Mouse (Mus musculus) urinary bladder, postnatal 25 days (tissue): Measurements from ENCODE around the gene Ctbp1.
A peak's percentile ranks its signal among the peaks of the same experiment; 100 is the strongest.

ENCODE experiments used
- DNase-seq: peaks from one replicate; pipeline ENCODE4 v3.0.0; 2022; ENCODE audit warnings: low spot score

Gene Ctbp1

GRCm38 (mm10) chr5:33244377-33244920 lies 30.3 kb downstream of the Ctbp1 start:
- no peak for DNase-seq

- no peak for DNase-seq
These were observed 34.9 kb downstream of the Ctbp1 start for GRCm38 (mm10) chr5:33239934-33240333.

GRCm38 (mm10) chr5:33239111-33239714 lies 35.6 kb downstream of the Ctbp1 start:
- no peak for DNase-seq

GRCm38 (mm10) chr5:33238256-33238645 lies 36.5 kb downstream of the Ctbp1 start:
- no peak for DNase-seq

- DNase-seq, result no peak
These were observed 37.1 kb downstream of the Ctbp1 start for GRCm38 (mm10) chr5:33237600-33238255.

- peak; percentile 21 for DNase-seq
These were observed 40.3 kb downstream of the Ctbp1 start for GRCm38 (mm10) chr5:33234391-33235031.

- no peak for DNase-seq
These were observed 42.0 kb downstream of the Ctbp1 start for GRCm38 (mm10) chr5:33232791-33233190.

GRCm38 (mm10) chr5:33230285-33230684 lies 44.5 kb downstream of the Ctbp1 start:
- no peak for DNase-seq

- DNase-seq, result peak; percentile 21
These were observed 46.4 kb downstream of the Ctbp1 start for GRCm38 (mm10) chr5:33228428-33228827.

- DNase-seq, result no peak
These were observed 49.1 kb downstream of the Ctbp1 start for GRCm38 (mm10) chr5:33225673-33226072.

GRCm38 (mm10) chr5:33224491-33224890 lies 50.3 kb downstream of the Ctbp1 start:
- no peak for DNase-seq

- no peak for DNase-seq
These were observed 51.7 kb downstream of the Ctbp1 start for GRCm38 (mm10) chr5:33222841-33223744.

GRCm38 (mm10) chr5:33222389-33222788 lies 52.4 kb downstream of the Ctbp1 start:
- no peak for DNase-seq

GRCm38 (mm10) chr5:33220350-33221044 lies 54.3 kb downstream of the Ctbp1 start:
- DNase-seq, result no peak

- DNase-seq, result no peak
These were observed 55.0 kb downstream of the Ctbp1 start for GRCm38 (mm10) chr5:33219831-33220230.

- no peak for DNase-seq
These were observed 55.9 kb downstream of the Ctbp1 start for GRCm38 (mm10) chr5:33218746-33219449.

GRCm38 (mm10) chr5:33218081-33218480 lies 56.7 kb downstream of the Ctbp1 start, which contains the start of gene Spon2:
TSS of gene Spon2 (minus strand) at chr5:33218455.
- no peak for DNase-seq

GRCm38 (mm10) chr5:33217663-33218062 lies 57.1 kb downstream of the Ctbp1 start:
- DNase-seq, result no peak

- no peak for DNase-seq
These were observed 60.1 kb downstream of the Ctbp1 start for GRCm38 (mm10) chr5:33214723-33215122.

GRCm38 (mm10) chr5:33211254-33211653 lies 63.5 kb downstream of the Ctbp1 start:
- DNase-seq, result no peak

- no peak for DNase-seq
These were observed 64.3 kb downstream of the Ctbp1 start for GRCm38 (mm10) chr5:33210515-33210914.
